Mouse (Mus musculus): ENCODE data around the gene Rnf220.

GRCm38 (mm10) chr4:117392391-117392790 lies 104.5 kb downstream of the Rnf220 start:
- TF ChIP-seq GATA1 (IDR thresholded peaks at IDR 0.05; ENCODE audit: borderline replicate concordance, low read length) = no peak
- no peak for TF ChIP-seq FLI1 (IDR thresholded peaks at IDR 0.05; ENCODE audit: low read length)

All from megakaryocyte, embryonic 14.5 days (primary cell).